Mouse (Mus musculus) MEL (cell line): Measurements from ENCODE around the gene Trim47. TPM values are rescaled to one million over a fixed set of nuclear protein-coding genes. Genes with fewer than 3 reads are reported as not detected.

Experiments used
- DNase-seq: peaks from one replicate; pipeline ENCODE4 v3.0.0; 2011; ENCODE audit warnings: low read depth, low spot score
- H3K27ac ChIP-seq: 2 replicates; pipeline ENCODE4 v1.5.1; 2012; ENCODE audit warnings: low read depth, mild to moderate bottlenecking, control low read depth, low read length, moderate library complexity; ENCODE audit not compliant: control insufficient read depth
- H3K27me3 ChIP-seq, 2 experiments: fragments of 150-350 bp in 1 of 2; sonication (generic) in 1 of 2; 2 replicates each; pipeline ENCODE4 v1.6.1; 2012; ENCODE audit warnings: low read length in 2 of 2, mild to moderate bottlenecking in 2 of 2, improper control_type of control experiment in 1 of 2, moderate library complexity in 1 of 2; ENCODE audit not compliant: insufficient read depth in 2 of 2, control insufficient read depth in 1 of 2
- H3K36me3 ChIP-seq, 2 experiments: 2 replicates each; pipeline ENCODE4 v1.6.1; 2012 to 2014; ENCODE audit warnings: low read length in 2 of 2, improper control_type of control experiment in 1 of 2, inconsistent platforms in 1 of 2, mild to moderate bottlenecking in 1 of 2; ENCODE audit not compliant: insufficient read depth in 2 of 2, control insufficient read depth in 1 of 2
- H3K4me1 ChIP-seq, 2 experiments: fragments of 150-350 bp in 1 of 2; sonication (generic) in 1 of 2; 2 replicates each; pipeline ENCODE4 v1.6.1; 2012; ENCODE audit warnings: low read length in 2 of 2, improper control_type of control experiment in 1 of 2, mild to moderate bottlenecking in 1 of 2; ENCODE audit not compliant: insufficient read depth in 2 of 2, control insufficient read depth in 1 of 2
- H3K4me3 ChIP-seq, 2 experiments: fragments of 150-350 bp in 1 of 2; sonication (generic) in 1 of 2; 2 replicates each; pipeline ENCODE4 v1.5.1; 2012; ENCODE audit warnings: low read depth in 2 of 2, low read length in 2 of 2, mild to moderate bottlenecking in 2 of 2, moderate library complexity in 2 of 2, control low read depth in 1 of 2, improper control_type of control experiment in 1 of 2; ENCODE audit not compliant: control insufficient read depth in 1 of 2, insufficient read depth in 1 of 2
- H3K79me2 ChIP-seq: 2 replicates; pipeline ENCODE4 v1.6.1; 2012; ENCODE audit warnings: mild to moderate bottlenecking, low read length, moderate library complexity; ENCODE audit not compliant: control insufficient read depth, poor library complexity, insufficient read depth
- H3K9ac ChIP-seq: 2 replicates; pipeline ENCODE4 v1.6.1; 2012; ENCODE audit warnings: low read depth, mild to moderate bottlenecking, control low read depth, low read length, moderate library complexity; ENCODE audit not compliant: control insufficient read depth, poor library complexity, severe bottlenecking
- H3K9me3 ChIP-seq: fragments of 150-350 bp; sonication (generic); replicated peaks from 2 replicates; pipeline ENCODE4 v1.6.1; 2012; ENCODE audit warnings: mild to moderate bottlenecking, low read length, improper control_type of control experiment, moderate library complexity; ENCODE audit not compliant: insufficient read depth
- CHD1 ChIP-seq: IDR thresholded peaks from 2 replicates; pipeline ENCODE4 v1.6.1; 2012; ENCODE audit warnings: low read depth, mild to moderate bottlenecking, inconsistent platforms, low read length, improper control_type of control experiment
- CHD2 ChIP-seq: IDR thresholded peaks from 2 replicates; pipeline ENCODE4 v1.6.1; 2011; ENCODE audit warnings: low read length, improper control_type of control experiment
- E2F4 ChIP-seq: IDR thresholded peaks from 2 replicates; pipeline ENCODE4 v1.6.1; 2011; ENCODE audit warnings: low read depth, low read length, improper control_type of control experiment, borderline replicate concordance
- KAT2A ChIP-seq: conservative IDR thresholded peaks from 2 replicates; pipeline ENCODE4 v1.6.1; 2012; ENCODE audit warnings: low read depth, low read length, improper control_type of control experiment, inconsistent platforms
- MAX ChIP-seq: IDR thresholded peaks from 2 replicates; pipeline ENCODE4 v1.6.1; 2011; ENCODE audit warnings: low read length, improper control_type of control experiment
- MXI1 ChIP-seq: IDR thresholded peaks from 2 replicates; pipeline ENCODE4 v1.6.1; 2011; ENCODE audit warnings: mild to moderate bottlenecking, low read depth, low read length, improper control_type of control experiment
- POLR2AphosphoS2 ChIP-seq: IDR thresholded peaks from 2 replicates; pipeline ENCODE4 v1.6.1; 2011; ENCODE audit warnings: low read length, improper control_type of control experiment
- SMC3 ChIP-seq: IDR thresholded peaks from 2 replicates; pipeline ENCODE4 v1.6.1; 2011; ENCODE audit warnings: low read depth, low read length, improper control_type of control experiment
- UBTF ChIP-seq: IDR thresholded peaks from 2 replicates; pipeline ENCODE4 v1.6.1; 2012; ENCODE audit warnings: low read depth, mild to moderate bottlenecking, inconsistent platforms, low read length, improper control_type of control experiment, moderate library complexity, borderline replicate concordance; ENCODE audit not compliant: insufficient read depth
- ZMIZ1 ChIP-seq: IDR thresholded peaks from 2 replicates; pipeline ENCODE4 v1.6.1; 2012; ENCODE audit warnings: low read depth, mild to moderate bottlenecking, inconsistent platforms, low read length, improper control_type of control experiment, moderate library complexity
- ZNF384 ChIP-seq: IDR thresholded peaks from 2 replicates; pipeline ENCODE4 v1.6.1; 2012; ENCODE audit warnings: low read depth, mild to moderate bottlenecking, inconsistent platforms, low read length, improper control_type of control experiment
- polyA plus RNA-seq, 2 experiments: library from polyadenylated mRNA; stranded (reverse) in 1 of 2; unstranded in 1 of 2; fragments of >175 nt in 1 of 2; fragments of >200 nt in 1 of 2; gene quantifications; 2 replicates each; pipeline versions ENCODE4 v1.2.1 to v1.2.4; 2012; ENCODE audit warnings: low replicate concordance in 2 of 2, low read depth in 1 of 2; ENCODE audit not compliant: insufficient read length in 2 of 2, insufficient read depth in 1 of 2, missing spikeins in 1 of 2
- total RNA-seq: library from RNA; depleted of rRNA; stranded (reverse); fragments of 300-350 nt; gene quantifications from 2 replicates; pipeline ENCODE4 v1.2.3, GENCODE M21; 2012; rRNA removed

Gene Trim47
- total and polyA plus RNA-seq, 3 experiments = 5.6 to 6.7 TPM; not detected in 1

- TF ChIP-seq CHD2 = no peak; the same call in 1 of the 2 replicates
- no peak for TF ChIP-seq UBTF
- TF ChIP-seq MXI1 = peak; percentile 85
Observed at GRCm38 (mm10) chr11:116057237-116057881, 69.7 kb downstream of the Trim47 start (continued).

- peaks cover 26 to 35% of the 10 kb centered on the region in 2 experiments for H3K36me3 ChIP-seq
- no peaks in the 10 kb centered on the region for H3K27me3 ChIP-seq
- no peak overlapping the region for H3K9ac ChIP-seq
- TF ChIP-seq SMC3 = no peak
- no peak for TF ChIP-seq E2F4
- TF ChIP-seq MAX = no peak
- TF ChIP-seq POLR2AphosphoS2 = no peak
- no peak for TF ChIP-seq ZNF384
- no peak for TF ChIP-seq CHD1
- TF ChIP-seq ZMIZ1 = no peak
- TF ChIP-seq KAT2A = no peak
- no peak for DNase-seq
- H3K9me3 ChIP-seq = no peaks in the 10 kb centered on the region
- peaks cover 21 to 48% of the 10 kb centered on the region in 2 experiments for H3K4me1 ChIP-seq
- no peak overlapping the region for H3K4me3 ChIP-seq
- H3K27ac ChIP-seq = no peak overlapping the region
- no peaks in the 10 kb centered on the region for H3K79me2 ChIP-seq
Observed at GRCm38 (mm10) chr11:116055873-116056272, 71.1 kb downstream of the Trim47 start.

Other genes with a start within 250 kb of the Trim47 start
- gene Smim5, start 227.2 kb downstream of the Trim47 start, total RNA-seq = 24.9 and 41.0 TPM in 2 replicates
- 10 to 100 TPM in 1 of 2 experiments, not detected in 1; 24.8 TPM for gene Smim5, start 227.2 kb downstream of the Trim47 start, polyA plus RNA-seq
- gene Smim6, start 215.2 kb downstream of the Trim47 start, total RNA-seq = 1.2 and 1.3 TPM in 2 replicates
- 1 to 10 TPM in 1 of 2 experiments, not detected in 1; 3.8 TPM for gene Smim6, start 215.2 kb downstream of the Trim47 start, polyA plus RNA-seq
- gene Sap30bp, start 193.9 kb downstream of the Trim47 start, total RNA-seq = 51.6 and 69.2 TPM in 2 replicates
- 10 to 100 TPM in 1 of 2 experiments, not detected in 1; 49.1 TPM for gene Sap30bp, start 193.9 kb downstream of the Trim47 start, polyA plus RNA-seq
- 16.7 and 20.3 TPM in 2 replicates for gene Recql5, start 193.7 kb downstream of the Trim47 start, total RNA-seq
- gene Recql5, start 193.7 kb downstream of the Trim47 start, polyA plus RNA-seq = 10 to 100 TPM in 1 of 2 experiments, not detected in 1; 21.5 TPM
- 0.39 and 0.69 TPM in 2 replicates for gene Itgb4, start 152.5 kb downstream of the Trim47 start, total RNA-seq
- gene Itgb4, start 152.5 kb downstream of the Trim47 start, polyA plus RNA-seq = under 1 TPM in 1 of 2 experiments, not detected in 1; 0.85 TPM
- gene Galk1, start 114.5 kb downstream of the Trim47 start, total RNA-seq = 253 and 322 TPM in 2 replicates
- 100 to 1,000 TPM in 1 of 2 experiments, not detected in 1; 326 TPM for gene Galk1, start 114.5 kb downstream of the Trim47 start, polyA plus RNA-seq
- gene H3f3b, start 99.2 kb downstream of the Trim47 start, total RNA-seq = 451 and 498 TPM in 2 replicates
- gene H3f3b, start 99.2 kb downstream of the Trim47 start, polyA plus RNA-seq = 100 to 1,000 TPM in 1 of 2 experiments, 10 to 100 TPM in 1; 96.6 to 767 TPM
- 21.7 and 24.0 TPM in 2 replicates for gene Unk, start 96.9 kb downstream of the Trim47 start, total RNA-seq
- 10 to 100 TPM in 1 of 2 experiments, not detected in 1; 42.3 TPM for gene Unk, start 96.9 kb downstream of the Trim47 start, polyA plus RNA-seq
- 146 and 176 TPM in 2 replicates for gene Unc13d, start 49.2 kb downstream of the Trim47 start, total RNA-seq
- gene Unc13d, start 49.2 kb downstream of the Trim47 start, polyA plus RNA-seq = 100 to 1,000 TPM in 1 of 2 experiments, not detected in 1; 115 TPM
- gene Wbp2, start 40.2 kb downstream of the Trim47 start, total RNA-seq = 16.5 and 19.4 TPM in 2 replicates
- gene Wbp2, start 40.2 kb downstream of the Trim47 start, polyA plus RNA-seq = 10 to 100 TPM in 1 of 2 experiments, not detected in 1; 75.8 TPM
- 8.2 and 8.8 TPM in 2 replicates for gene Trim65, start 3.9 kb upstream of the Trim47 start, total RNA-seq
- gene Trim65, start 3.9 kb upstream of the Trim47 start, polyA plus RNA-seq = 10 to 100 TPM in 1 of 2 experiments, not detected in 1; 10.7 TPM
- gene Mrpl38, start 11.7 kb upstream of the Trim47 start, total RNA-seq = 105 and 113 TPM in 2 replicates
- gene Mrpl38, start 11.7 kb upstream of the Trim47 start, polyA plus RNA-seq = 100 to 1,000 TPM in 1 of 2 experiments, not detected in 1; 157 TPM
- gene Fbf1, start 41.0 kb upstream of the Trim47 start, total RNA-seq = 29.0 and 32.5 TPM in 2 replicates
- gene Fbf1, start 41.0 kb upstream of the Trim47 start, polyA plus RNA-seq = 10 to 100 TPM in 1 of 2 experiments, not detected in 1; 29.2 TPM
- 57.9 and 60.8 TPM in 2 replicates for gene Ten1, start 71.6 kb upstream of the Trim47 start, total RNA-seq
- gene Ten1, start 71.6 kb upstream of the Trim47 start, polyA plus RNA-seq = 10 to 100 TPM in 1 of 2 experiments, not detected in 1; 66.9 TPM
- gene Acox1, start 71.8 kb upstream of the Trim47 start, total RNA-seq = 16.4 and 16.8 TPM in 2 replicates
- gene Acox1, start 71.8 kb upstream of the Trim47 start, polyA plus RNA-seq = 10 to 100 TPM in 1 of 2 experiments, not detected in 1; 16.1 TPM
- gene Evpl, start 110.9 kb upstream of the Trim47 start, total RNA-seq = 0.26 and 0.39 TPM in 2 replicates
- under 1 TPM in 1 of 2 experiments, not detected in 1; 0.78 TPM for gene Evpl, start 110.9 kb upstream of the Trim47 start, polyA plus RNA-seq
- gene Srp68, start 147.0 kb upstream of the Trim47 start, total RNA-seq = 163 and 180 TPM in 2 replicates
- 100 to 1,000 TPM; 146 to 228 TPM for gene Srp68, start 147.0 kb upstream of the Trim47 start, polyA plus RNA-seq
- 0.20 and 0.35 TPM in 2 replicates for gene Galr2, start 153.7 kb upstream of the Trim47 start, total RNA-seq
- gene Galr2, start 153.7 kb upstream of the Trim47 start, polyA plus RNA-seq = 1 to 10 TPM in 1 of 2 experiments, not detected in 1; 1.2 TPM
- 41.0 and 49.0 TPM in 2 replicates for gene Exoc7, start 180.0 kb upstream of the Trim47 start, total RNA-seq
- gene Exoc7, start 180.0 kb upstream of the Trim47 start, polyA plus RNA-seq = 100 to 1,000 TPM in 1 of 2 experiments, 10 to 100 TPM in 1; 45.4 to 526 TPM
- 0.08 TPM in 1 of 2 replicates, not detected in the other for gene Foxj1, start 208.2 kb upstream of the Trim47 start, total RNA-seq
- under 1 TPM in 1 of 2 experiments, not detected in 1; 0.07 TPM for gene Foxj1, start 208.2 kb upstream of the Trim47 start, polyA plus RNA-seq